Mouse (Mus musculus) liver, embryonic 15.5 days (tissue): ENCODE measurements around the gene Abr. TPM values are rescaled to one million over a fixed set of nuclear protein-coding genes. Genes with fewer than 3 reads are reported as not detected.

ENCODE experiments used
- ATAC-seq: fragments of 200-750 bp; cut with Nextera tagmentation; 2 replicates; pipeline ENCODE4 v1.8.0; 2017; ENCODE audit warnings: moderate number of reproducible peaks, mild to moderate bottlenecking, moderate library complexity; ENCODE audit not compliant: insufficient read depth
- H3K27ac ChIP-seq: fragments of 300-500 bp; sonication (generic); replicated peaks from 2 replicates; pipeline ENCODE4 v1.5.1; 2015; ENCODE audit warnings: mild to moderate bottlenecking, inconsistent platforms
- H3K27me3 ChIP-seq: fragments of 300-500 bp; sonication (generic); 2 replicates; pipeline ENCODE4 v1.6.1; 2015; ENCODE audit warnings: mild to moderate bottlenecking, inconsistent platforms
- H3K36me3 ChIP-seq: fragments of 300-500 bp; sonication (generic); replicated peaks from 2 replicates; pipeline ENCODE4 v1.6.1; 2015; ENCODE audit warnings: moderate library complexity, mild to moderate bottlenecking, inconsistent platforms
- H3K4me1 ChIP-seq: fragments of 300-500 bp; sonication (generic); replicated peaks from 2 replicates; pipeline ENCODE4 v1.6.1; 2015; ENCODE audit warnings: inconsistent platforms
- H3K4me2 ChIP-seq: fragments of 300-500 bp; sonication (generic); 2 replicates; pipeline ENCODE4 v1.6.1; 2015; ENCODE audit warnings: moderate library complexity, mild to moderate bottlenecking, inconsistent platforms
- H3K4me3 ChIP-seq: fragments of 300-500 bp; sonication (generic); replicated peaks from 2 replicates; pipeline ENCODE4 v1.5.1; 2015; ENCODE audit warnings: mild to moderate bottlenecking, inconsistent platforms
- H3K9ac ChIP-seq: fragments of 300-500 bp; sonication (generic); 2 replicates; pipeline ENCODE4 v1.6.1; 2015; ENCODE audit warnings: moderate library complexity, mild to moderate bottlenecking, inconsistent platforms
- H3K9me3 ChIP-seq: fragments of 300-500 bp; sonication (generic); replicated peaks from 2 replicates; pipeline ENCODE4 v1.6.1; 2016; ENCODE audit warnings: inconsistent platforms
- WGBS: fragments of 180-500 bp; shearing (Covaris S2); methylation state at CpG from one replicate; pipeline ENCODE4 v1.1.7; 2015; ENCODE audit warnings: mixed read lengths; ENCODE audit not compliant: insufficient replicate concordance; 5-methylcytosine and 5-hydroxymethylcytosine counted together
- polyA plus RNA-seq: library from polyadenylated mRNA; unstranded; fragments of >200 nt; fragmentation: Nextera tagmentation; extraction: Ambion mirVana; gene quantifications from 2 replicates; pipeline ENCODE4 v1.2.1, GENCODE M21; 2015

Gene Abr
- 3.9 and 4.3 TPM in 2 replicates for polyA plus RNA-seq

- no peaks in the 10 kb centered on the region for H3K36me3 ChIP-seq
- H3K9ac ChIP-seq = no peak within 1 kb of the TSS
- peak within 1 kb of the TSS; percentile 55 for H3K4me3 ChIP-seq
- H3K27ac ChIP-seq = no peak within 1 kb of the TSS
- peak within 1 kb of the TSS; percentile 72 for H3K4me2 ChIP-seq
- H3K4me1 ChIP-seq = 0 out of 2 replicates have a peak, but pooled peaks cover 17% of the 10 kb centered on the region
- under 1% methylated on average over 31 of the region's 31 CpGs for WGBS
- H3K27me3 ChIP-seq = peaks cover 57% of the 10 kb centered on the region
- no peak for ATAC-seq
- H3K9me3 ChIP-seq = no peaks in the 10 kb centered on the region
Measured at GRCm38 (mm10) chr11:76622152-76622565, at the start of gene Abr. Gene Abr, minus strand, starts transcription at chr11:76622314.

DNA sequence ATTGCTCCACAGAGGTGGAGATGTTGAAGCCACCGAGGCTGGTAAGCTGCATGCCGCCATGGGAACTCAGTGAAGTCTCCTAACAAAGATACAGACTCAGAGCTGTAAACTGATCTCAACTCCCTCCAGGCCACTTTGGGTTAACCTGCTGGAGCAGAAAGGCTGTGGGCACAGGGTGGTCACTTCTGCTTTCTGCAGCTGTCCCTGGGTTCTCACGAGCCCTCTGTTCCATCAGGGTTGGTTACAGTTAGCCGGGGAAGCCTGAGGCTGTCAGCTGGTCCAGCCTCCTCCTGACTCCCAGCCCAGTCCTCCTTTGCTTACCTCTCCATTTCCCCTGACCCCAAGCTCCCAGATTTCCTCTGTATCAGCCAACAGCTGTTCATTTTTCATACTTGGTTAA, 45.7 kb upstream of the Abr start:
- no peak overlapping the region for H3K4me3 ChIP-seq
- whole genome bisulfite sequencing = 14% methylated on average over 4 of the region's 4 CpGs
- H3K36me3 ChIP-seq = no peaks in the 10 kb centered on the region
- no peak overlapping the region for H3K9ac ChIP-seq
- ATAC-seq = no peak
- no peaks in the 10 kb centered on the region for H3K9me3 ChIP-seq
- no peak overlapping the region for H3K27ac ChIP-seq
- H3K4me2 ChIP-seq = no peak overlapping the region
- peaks cover 81% of the 10 kb centered on the region for H3K27me3 ChIP-seq
- H3K4me1 ChIP-seq = peaks cover 3% of the 10 kb centered on the region; the same call in 1 of the 2 replicates

DNA sequence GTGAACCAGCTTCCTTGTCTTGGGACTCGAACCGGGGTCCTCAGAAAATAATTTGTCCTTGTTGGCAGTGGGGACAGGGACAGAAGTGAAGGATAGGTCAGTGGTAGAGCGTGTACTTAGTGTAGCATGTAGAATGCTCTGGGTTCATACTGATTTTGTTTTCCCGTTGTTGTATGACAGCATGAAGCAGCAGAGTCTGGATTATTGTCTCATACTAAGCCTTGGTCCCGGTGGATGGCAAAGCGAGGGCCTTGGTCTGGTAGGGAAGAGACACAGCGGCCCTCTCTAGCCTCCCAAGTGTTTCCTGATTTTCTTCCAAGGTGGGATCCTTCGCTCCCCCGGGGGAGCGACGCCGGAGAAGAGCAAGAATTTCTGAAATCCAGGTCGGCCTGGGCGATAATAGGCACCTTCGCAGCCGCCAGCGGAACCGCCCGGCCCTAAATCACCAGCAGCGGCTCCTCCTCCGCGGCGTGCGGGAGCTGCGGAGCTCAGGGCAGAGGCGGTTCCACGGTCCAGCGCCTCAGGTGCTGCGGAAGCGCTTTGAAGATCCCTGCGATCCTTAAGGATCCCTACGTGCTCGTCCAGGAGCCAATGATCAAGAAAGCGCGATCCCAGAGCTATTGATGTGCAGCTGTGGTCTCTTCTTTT, 44.0 kb upstream of the Abr start:
- 9% methylated on average over 35 of the region's 35 CpGs for WGBS
- Histone ChIP-seq H3K4me1 (peaks cover 3% of the 10 kb centered on the region; the same call in 1 of the 2 replicates), H3K27ac (no peak overlapping the region), H3K4me2 (peak overlapping the region; percentile 13; the same call in 1 of the 2 replicates), H3K36me3 (no peaks in the 10 kb centered on the region), H3K4me3 (no peak overlapping the region), H3K27me3 (peaks cover 64% of the 10 kb centered on the region), H3K9me3 (no peaks in the 10 kb centered on the region), H3K9ac (no peak overlapping the region)
- no peak for ATAC-seq

DNA sequence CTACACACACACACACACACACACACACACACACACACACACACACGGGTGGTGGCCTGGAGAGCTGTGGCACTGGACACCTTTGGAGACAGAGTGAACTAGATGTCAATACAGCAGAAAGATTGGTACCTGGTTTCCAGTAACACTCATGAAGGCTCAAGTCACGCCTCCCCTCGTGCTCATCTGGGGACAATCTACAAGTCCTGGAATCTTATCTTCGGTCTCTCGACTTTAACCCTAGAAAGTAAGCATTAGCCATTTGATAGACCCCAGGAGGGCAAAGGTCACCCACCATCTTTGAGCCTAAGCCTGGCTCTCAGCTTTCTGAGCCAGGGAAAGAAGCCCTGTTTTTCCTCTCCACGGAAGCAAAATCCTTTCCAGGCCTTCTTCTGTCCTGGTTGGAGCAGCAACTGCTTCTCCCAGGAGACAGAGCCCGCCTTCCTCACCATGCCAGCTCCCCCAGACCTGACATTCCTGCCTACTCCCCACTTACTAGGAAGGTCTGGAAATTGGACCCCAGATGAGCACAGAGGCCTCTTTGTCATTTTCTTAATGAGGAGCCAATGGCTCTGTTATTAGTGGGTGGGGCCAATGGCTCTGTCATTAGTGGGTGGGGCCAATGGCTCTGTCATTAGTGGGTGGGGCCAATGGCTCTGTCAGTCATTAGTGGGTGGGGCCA, 39.8 kb upstream of the Abr start:
- no peaks in the 10 kb centered on the region for H3K9me3 ChIP-seq
- ATAC-seq = no peak
- H3K9ac ChIP-seq = no peak overlapping the region
- no peak overlapping the region for H3K27ac ChIP-seq
- H3K4me2 ChIP-seq = no peak overlapping the region
- peaks cover 32% of the 10 kb centered on the region for H3K27me3 ChIP-seq
- H3K36me3 ChIP-seq = no peaks in the 10 kb centered on the region
- peaks cover 3% of the 10 kb centered on the region; the same call in 1 of the 2 replicates for H3K4me1 ChIP-seq
- no peak overlapping the region for H3K4me3 ChIP-seq
- 53% methylated on average over 7 of the region's 7 CpGs for WGBS

DNA sequence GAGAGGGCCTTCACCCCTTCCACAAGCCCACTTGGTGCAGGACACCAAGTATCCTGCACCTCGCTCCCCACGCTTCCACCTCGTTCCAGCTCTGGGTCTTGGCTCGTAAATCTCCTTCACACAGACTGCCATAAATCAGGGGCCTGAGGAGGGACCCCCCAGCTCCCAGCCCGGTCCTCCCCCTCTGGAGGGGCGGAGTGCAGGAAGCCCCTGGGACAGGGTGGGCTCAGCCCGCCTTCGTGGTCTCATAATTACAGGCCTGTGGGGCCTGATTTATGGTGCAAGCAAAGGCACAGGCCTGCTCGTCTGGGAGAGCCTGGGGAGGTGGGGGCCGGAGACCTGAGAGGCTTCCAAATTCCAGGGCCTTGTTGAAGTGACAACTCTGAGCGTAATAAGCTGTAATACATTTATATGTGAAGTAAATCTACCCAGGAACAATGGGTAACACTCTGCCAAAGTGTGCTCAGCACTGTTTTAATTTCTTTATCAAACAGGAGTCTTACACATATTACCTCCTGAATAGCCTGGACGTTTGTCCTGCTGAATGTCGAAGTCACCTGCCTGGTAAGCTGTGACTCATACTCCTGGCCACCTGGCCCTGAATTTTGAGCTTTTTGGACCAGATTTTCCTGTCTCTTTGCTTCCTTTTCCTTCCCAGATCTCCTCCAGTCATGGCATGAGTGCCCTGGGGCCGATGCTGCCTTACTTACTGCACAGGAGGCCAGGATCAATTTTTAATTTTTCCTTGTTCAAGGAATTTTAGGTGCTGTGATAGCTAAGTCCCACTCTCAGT, 37.2 kb upstream of the Abr start:
- H3K9ac ChIP-seq = no peak overlapping the region
- H3K4me3 ChIP-seq = no peak overlapping the region
- no peak overlapping the region for H3K4me2 ChIP-seq
- no peaks in the 10 kb centered on the region for H3K36me3 ChIP-seq
- no peak overlapping the region for H3K27ac ChIP-seq
- H3K27me3 ChIP-seq = peaks cover 6% of the 10 kb centered on the region
- WGBS = 53% methylated on average over 14 of the region's 14 CpGs
- no peaks in the 10 kb centered on the region for H3K9me3 ChIP-seq
- ATAC-seq = no peak
- no peaks in the 10 kb centered on the region for H3K4me1 ChIP-seq

- 51% methylated on average over 4 of the region's 4 CpGs for WGBS
- no peak overlapping the region for H3K9ac ChIP-seq
- no peak overlapping the region for H3K4me2 ChIP-seq
- H3K36me3 ChIP-seq = no peaks in the 10 kb centered on the region
- H3K27me3 ChIP-seq = no peaks in the 10 kb centered on the region
- ATAC-seq = no peak
- no peaks in the 10 kb centered on the region for H3K4me1 ChIP-seq
- no peak overlapping the region for H3K27ac ChIP-seq
- no peak overlapping the region for H3K4me3 ChIP-seq
- H3K9me3 ChIP-seq = no peaks in the 10 kb centered on the region
Measured at GRCm38 (mm10) chr11:76657450-76657970, 35.4 kb upstream of the Abr start.

DNA sequence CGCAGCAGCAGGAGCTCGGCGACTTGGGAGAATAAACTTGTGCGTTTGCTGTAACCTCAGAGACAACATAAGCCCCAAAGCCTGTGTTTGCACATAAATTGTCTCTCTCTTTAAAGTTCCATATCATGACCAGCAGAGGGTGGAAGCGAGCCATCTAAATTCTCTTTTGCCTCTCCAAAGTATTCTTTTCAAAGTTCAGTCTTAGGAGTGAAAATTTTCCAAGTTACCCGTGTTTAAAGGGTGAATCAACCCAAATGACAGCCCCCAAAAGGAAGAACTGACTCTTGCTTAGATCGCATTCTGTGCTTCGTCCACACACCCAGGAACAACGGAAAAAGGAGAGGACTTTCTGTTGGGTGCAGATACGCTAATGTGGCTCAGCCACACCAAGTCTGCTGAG, 33.0 kb upstream of the Abr start:
- Histone ChIP-seq H3K27ac (no peak overlapping the region), H3K9ac (no peak overlapping the region), H3K4me1 (no peaks in the 10 kb centered on the region), H3K4me3 (no peak overlapping the region), H3K36me3 (no peaks in the 10 kb centered on the region), H3K27me3 (no peaks in the 10 kb centered on the region), H3K9me3 (no peaks in the 10 kb centered on the region), H3K4me2 (peak overlapping the region; percentile 39; the same call in 1 of the 2 replicates)
- 6% methylated on average over 10 of the region's 10 CpGs for WGBS
- ATAC-seq = no peak

DNA sequence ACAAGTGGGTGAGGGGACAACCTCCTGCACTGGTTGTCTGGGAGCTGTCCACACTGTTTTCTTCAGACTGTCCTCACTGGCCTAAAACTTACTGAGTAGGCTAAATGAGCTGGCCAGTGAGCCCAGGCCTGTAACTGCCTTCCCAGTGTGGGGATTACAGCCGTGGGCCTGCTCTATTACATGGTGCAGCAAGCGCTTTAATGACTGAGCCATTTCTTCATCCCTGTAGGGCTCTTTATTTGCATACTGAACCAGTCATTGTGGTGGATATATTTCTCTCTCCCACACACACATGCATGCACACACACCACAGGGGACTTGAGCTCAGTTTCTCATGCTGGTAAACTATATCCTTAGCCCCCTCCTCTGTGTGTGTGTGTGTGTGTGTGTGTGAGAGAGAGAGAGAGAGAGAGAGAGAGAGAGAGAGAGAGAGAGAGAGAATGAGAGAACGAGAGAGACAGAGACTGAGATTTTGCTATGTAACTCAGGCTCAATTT, 30.8 kb upstream of the Abr start:
- Histone ChIP-seq H3K9ac (no peak overlapping the region), H3K27me3 (no peaks in the 10 kb centered on the region), H3K4me3 (no peak overlapping the region), H3K4me1 (no peaks in the 10 kb centered on the region), H3K36me3 (no peaks in the 10 kb centered on the region), H3K4me2 (no peak overlapping the region), H3K9me3 (no peaks in the 10 kb centered on the region), H3K27ac (no peak overlapping the region)
- WGBS = 52% methylated on average over 3 of the region's 3 CpGs
- ATAC-seq = no peak

DNA sequence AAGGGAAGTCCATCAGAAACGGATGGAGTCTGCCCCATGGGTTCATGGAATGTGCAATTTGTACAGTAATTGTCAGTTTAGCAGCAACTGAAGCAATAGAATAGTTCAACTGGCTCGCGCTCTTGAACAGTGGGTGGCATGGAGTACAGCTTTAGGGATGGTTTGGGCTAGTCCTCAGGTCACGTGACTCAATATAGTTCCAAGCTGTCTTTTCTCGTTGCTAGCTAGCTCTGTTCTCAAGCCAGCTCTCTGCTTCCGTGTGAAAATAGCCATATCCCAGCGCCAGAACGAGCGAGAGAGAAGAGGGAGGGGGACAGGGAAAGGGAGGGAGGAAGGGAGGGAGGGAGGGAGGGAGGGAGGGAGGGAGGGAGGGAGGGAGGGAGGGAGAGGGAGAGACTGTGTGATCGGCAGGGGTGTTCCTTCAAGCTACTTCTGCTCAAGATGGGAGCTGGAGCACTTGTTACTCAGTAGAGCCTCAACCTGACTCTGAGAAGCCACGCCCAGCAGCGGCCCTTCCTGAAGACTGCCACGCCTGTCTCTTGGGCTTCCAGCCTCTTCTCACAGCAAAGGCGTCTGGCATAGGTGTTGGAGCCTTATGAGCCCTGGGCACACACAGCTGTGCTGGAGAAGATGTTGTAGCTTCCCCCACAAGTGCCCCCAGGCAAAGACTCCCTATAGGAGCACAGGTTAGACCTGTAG, 28.9 kb upstream of the Abr start:
- Histone ChIP-seq H3K4me3 (no peak overlapping the region), H3K27ac (no peak overlapping the region), H3K36me3 (no peaks in the 10 kb centered on the region), H3K4me2 (no peak overlapping the region), H3K9ac (no peak overlapping the region), H3K27me3 (peaks cover 16% of the 10 kb centered on the region), H3K4me1 (peaks cover 5% of the 10 kb centered on the region; the same call in 1 of the 2 replicates), H3K9me3 (no peaks in the 10 kb centered on the region)
- WGBS = 56% methylated on average over 11 of the region's 14 CpGs
- no peak for ATAC-seq

DNA sequence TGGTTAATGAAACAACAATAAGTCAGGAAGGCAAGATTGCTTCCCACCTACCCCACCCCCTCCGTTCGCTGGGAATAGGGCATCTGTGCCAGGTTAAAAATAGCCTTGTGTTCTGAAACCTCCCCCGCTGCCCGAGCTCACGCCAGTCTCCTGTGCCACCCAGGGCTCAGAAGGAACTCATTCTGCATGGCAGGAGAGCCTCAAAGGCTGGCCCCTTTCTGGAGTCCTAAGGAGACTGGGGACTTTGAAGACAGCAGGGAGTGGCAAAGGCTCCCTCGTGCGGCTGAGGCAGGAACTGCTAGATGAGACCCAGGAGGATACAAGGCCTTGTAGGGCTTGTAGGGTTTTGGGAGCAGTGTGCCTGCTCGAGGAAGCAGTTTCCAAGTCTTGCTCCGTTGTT, 25.4 kb upstream of the Abr start:
- Histone ChIP-seq H3K27me3 (peaks cover 35% of the 10 kb centered on the region), H3K9ac (no peak overlapping the region), H3K36me3 (no peaks in the 10 kb centered on the region), H3K27ac (no peak overlapping the region), H3K4me3 (no peak overlapping the region), H3K9me3 (no peaks in the 10 kb centered on the region), H3K4me1 (peaks cover 5% of the 10 kb centered on the region; the same call in 1 of the 2 replicates), H3K4me2 (no peak overlapping the region)
- no peak for ATAC-seq
- 3% methylated on average over 9 of the region's 9 CpGs for WGBS
